17 mouse cellular contexts compared by ENCODE assay signal in genomic region chr16:77026933-77027332, GRCm38 (mm10). TPM values are rescaled to one million over a fixed set of nuclear protein-coding genes. Genes with fewer than 3 reads are reported as not detected.
DNase-seq lines count a peak whose midpoint lies in the region; ATAC-seq and TF ChIP-seq lines count a peak whose summit lies in the region.
"Had no signal": no experiment of that assay in that cellular context is flagged by ENCODE, and none has a peak within 500 bp of the region (broad histone marks: within the 10 kb centered on the region; RNA-seq: fewer than 3 reads in every experiment).

No protein-coding gene starts in this region.

- H3K27me3 ChIP-seq in intestine, embryonic 16.5 days (replicated peaks; ENCODE audit: control insufficient read depth, insufficient read depth, low read length) = no peaks in the 10 kb centered on the region
- H3K27me3 ChIP-seq in intestine, postnatal 0 days (replicated peaks; ENCODE audit: control insufficient read depth, insufficient read depth, low read length) = no peaks in the 10 kb centered on the region
- no peaks in the 10 kb centered on the region for H3K27me3 ChIP-seq in hindbrain, postnatal 0 days (ENCODE audit: insufficient read depth, low read length)
- H3K27me3 ChIP-seq in midbrain, embryonic 13.5 days = no peaks in the 10 kb centered on the region
- H3K27me3 ChIP-seq: hindbrain, embryonic 15.5 days; limb, embryonic 13.5 days had no signal

- peaks cover 4% of the 10 kb centered on the region for H3K36me3 ChIP-seq in intestine, embryonic 16.5 days (ENCODE audit: control insufficient read depth, insufficient read depth, low read length)
- peaks cover 5% of the 10 kb centered on the region; the same call in 1 of the 2 replicates for H3K36me3 ChIP-seq in intestine, postnatal 0 days (ENCODE audit: control insufficient read depth, insufficient read depth)
- H3K36me3 ChIP-seq in hindbrain, postnatal 0 days (ENCODE audit: insufficient read depth, low read length) = peaks cover 5% of the 10 kb centered on the region; the same call in 1 of the 2 replicates
- peaks cover 18% of the 10 kb centered on the region for H3K36me3 ChIP-seq in midbrain, embryonic 13.5 days

- no peak overlapping the region for H3K4me3 ChIP-seq in intestine, embryonic 16.5 days (ENCODE audit: low read length)
- H3K4me3 ChIP-seq in intestine, postnatal 0 days (ENCODE audit: low read depth, low read length) = no peak overlapping the region
- H3K4me3 ChIP-seq in hindbrain, postnatal 0 days (ENCODE audit: low read length) = no peak overlapping the region
- no peak overlapping the region for H3K4me3 ChIP-seq in midbrain, embryonic 13.5 days (replicated peaks)
- H3K4me3 ChIP-seq: hindbrain, embryonic 15.5 days; left cerebral cortex, adult 2 months; limb, embryonic 13.5 days had no signal

- peak; percentile 65 for ATAC-seq in intestine, embryonic 16.5 days
- no peak for ATAC-seq in intestine, postnatal 0 days
- peak; percentile 71 for ATAC-seq in megakaryocyte progenitor cell, adult 5-6 weeks (replicated peaks; ENCODE audit: poor library complexity)
- ATAC-seq in hindbrain, postnatal 0 days = no peak
- no peak for ATAC-seq in midbrain, embryonic 13.5 days
- ATAC-seq: lung, postnatal 0 days had no signal

- peaks cover 14% of the 10 kb centered on the region for H3K4me1 ChIP-seq in intestine, embryonic 16.5 days (ENCODE audit: control insufficient read depth, insufficient read depth, low read length)
- H3K4me1 ChIP-seq in intestine, postnatal 0 days (replicated peaks; ENCODE audit: control insufficient read depth, insufficient read depth, low read length) = 0 out of 2 replicates have a peak, but pooled peaks cover 6% of the 10 kb centered on the region
- H3K4me1 ChIP-seq in hindbrain, postnatal 0 days (ENCODE audit: insufficient read depth, low read length) = peaks cover 5% of the 10 kb centered on the region; the same call in 1 of the 2 replicates
- peaks cover 19% of the 10 kb centered on the region for H3K4me1 ChIP-seq in midbrain, embryonic 13.5 days (replicated peaks)

- DNase-seq in c-Kit-negative CD71-positive TER-119-positive erythroid progenitor cells, embryonic 14.5 days (ENCODE audit: low read depth, low spot score) = peak; percentile 76
- peak; percentile 79 for DNase-seq in liver
- no peak for DNase-seq in hindbrain, postnatal 0 days (ENCODE audit: low spot score)
- DNase-seq in left cerebral cortex, adult 11 months (ENCODE audit: low spot score) = no peak
- DNase-seq: adrenal gland, adult 2 months; cerebellum, adult 9-11 months; heart, postnatal 14 days; kidney, adult 9 months had no signal

- H3K27ac ChIP-seq in intestine, embryonic 16.5 days (ENCODE audit: low read length) = no peak overlapping the region
- H3K27ac ChIP-seq in intestine, postnatal 0 days (ENCODE audit: low read depth, low read length) = no peak overlapping the region
- H3K27ac ChIP-seq in hindbrain, postnatal 0 days = no peak overlapping the region
- no peak overlapping the region for H3K27ac ChIP-seq in midbrain, embryonic 13.5 days
- H3K27ac ChIP-seq: hindbrain, embryonic 15.5 days; left cerebral cortex, adult 2 months; limb, embryonic 13.5 days had no signal

- H3K4me2 ChIP-seq in intestine, embryonic 16.5 days (ENCODE audit: low read depth, low read length) = no peak overlapping the region
- no peak overlapping the region for H3K4me2 ChIP-seq in intestine, postnatal 0 days (replicated peaks; ENCODE audit: low read depth)
- H3K4me2 ChIP-seq in hindbrain, postnatal 0 days (ENCODE audit: low read depth, low read length) = no peak overlapping the region
- no peak overlapping the region for H3K4me2 ChIP-seq in midbrain, embryonic 13.5 days (replicated peaks)
- H3K4me2 ChIP-seq: hindbrain, embryonic 15.5 days; limb, embryonic 13.5 days; midbrain, embryonic 11.5 days had no signal

- WGBS in intestine, embryonic 16.5 days = 91% methylated on average over 6 of the region's 6 CpGs
- 86% methylated on average over 6 of the region's 6 CpGs for WGBS in intestine, postnatal 0 days
- 92% methylated on average over 6 of the region's 6 CpGs for WGBS in hindbrain, postnatal 0 days
- WGBS in midbrain, embryonic 13.5 days = 93% methylated on average over 6 of the region's 6 CpGs

- no peak for TF ChIP-seq CTCF in intestine, postnatal 0 days (IDR thresholded peaks at IDR 0.05; ENCODE audit: low read depth)
- TF ChIP-seq CTCF in hindbrain, postnatal 0 days (IDR thresholded peaks at IDR 0.05; ENCODE audit: low read depth) = no peak

- no peaks in the 10 kb centered on the region for H3K9me3 ChIP-seq in intestine, embryonic 16.5 days (ENCODE audit: control insufficient read depth, low read length)
- H3K9me3 ChIP-seq in intestine, postnatal 0 days (ENCODE audit: control insufficient read depth) = no peaks in the 10 kb centered on the region
- no peaks in the 10 kb centered on the region for H3K9me3 ChIP-seq in hindbrain, postnatal 0 days (ENCODE audit: low read length)
- H3K9me3 ChIP-seq in midbrain, embryonic 13.5 days = peaks cover 15% of the 10 kb centered on the region; the same call in 1 of the 2 replicates
- H3K9me3 ChIP-seq: hindbrain, embryonic 15.5 days had no signal

- no peak overlapping the region for H3K9ac ChIP-seq in intestine, embryonic 16.5 days (ENCODE audit: low read depth, low read length)
- no peak overlapping the region for H3K9ac ChIP-seq in intestine, postnatal 0 days (ENCODE audit: low read depth, low read length)
- H3K9ac ChIP-seq in hindbrain, postnatal 0 days (replicated peaks; ENCODE audit: low read length) = no peak overlapping the region
- H3K9ac ChIP-seq in midbrain, embryonic 13.5 days (replicated peaks) = no peak overlapping the region
- H3K9ac ChIP-seq: hindbrain, embryonic 15.5 days; limb, embryonic 13.5 days had no signal

RNA-seq across cellular contexts. Expression of gene Usp25, which starts 13.4 kb away (rescaled TPM):
- 4.1 and 9.6 TPM in 2 replicates for polyA plus RNA-seq in intestine, embryonic 16.5 days (2015; fragmentation: Nextera tagmentation; extraction: Ambion mirVana)
- polyA plus RNA-seq in intestine, postnatal 0 days (2015; fragmentation: Nextera tagmentation; extraction: Ambion mirVana) = 16.4 and 17.9 TPM in 2 replicates
- 73.2 and 81.9 TPM in 2 replicates for total RNA-seq in megakaryocyte progenitor cell, adult 5-6 weeks (2015)
- total RNA-seq in megakaryocyte progenitor cell, adult 5-6 weeks (2017) = 74.3 and 82.1 TPM in 2 replicates
- 12.5 and 29.0 TPM in 2 replicates for total RNA-seq in hindbrain, postnatal 0 days (2014; rRNA removed)
- polyA plus RNA-seq in hindbrain, postnatal 0 days (2015; fragmentation: Nextera tagmentation; extraction: Ambion mirVana) = 10.4 and 10.5 TPM in 2 replicates
- 10.1 and 10.3 TPM in 2 replicates for polyA plus RNA-seq in midbrain, embryonic 13.5 days (2015; fragmentation: Nextera tagmentation; extraction: Ambion mirVana)

Comparison
In these comparisons a context has a peak if more than half of its experiments do, and no peak if none do; other contexts are left out.
1. ATAC-seq: peak in intestine, embryonic 16.5 days (single experiment) and megakaryocyte progenitor cell, adult 5-6 weeks (single experiment); none in intestine, postnatal 0 days (single experiment), hindbrain, postnatal 0 days (single experiment) and midbrain, embryonic 13.5 days (single experiment).
2. DNase-seq: peak in c-Kit-negative CD71-positive TER-119-positive erythroid progenitor cells, embryonic 14.5 days (single experiment) and liver (single experiment); none in hindbrain, postnatal 0 days (single experiment) and left cerebral cortex, adult 11 months (single experiment).